10 mouse cellular contexts compared by ENCODE assay signal in the genomic region with DNA sequence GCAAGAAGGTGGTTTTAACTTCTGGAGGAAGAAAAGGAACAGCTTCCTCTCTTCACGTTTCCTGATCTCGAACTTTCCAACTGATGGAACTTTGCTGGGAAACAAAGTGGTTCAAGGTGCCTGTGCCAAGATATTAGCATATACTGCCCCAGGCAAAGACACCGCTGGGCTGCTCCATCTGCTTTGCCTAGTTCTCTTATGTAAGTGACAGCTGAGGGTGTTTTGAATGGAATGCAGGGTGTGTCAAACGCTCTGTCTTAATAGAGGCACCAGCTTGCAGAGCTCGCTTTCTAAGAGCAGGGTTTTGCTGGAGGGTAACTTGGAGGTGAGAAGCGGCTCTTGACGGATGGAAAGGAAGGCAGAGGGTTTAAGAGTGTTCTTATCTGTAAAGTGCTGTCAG. TPM values are rescaled to one million over a fixed set of nuclear protein-coding genes. Genes with fewer than 3 reads are reported as not detected.
DNase-seq lines count a peak whose midpoint lies in the region; ATAC-seq and TF ChIP-seq lines count a peak whose summit lies in the region.
"Had no signal": no experiment of that assay in that cellular context is flagged by ENCODE, and none has a peak within 500 bp of the region (broad histone marks: within the 10 kb centered on the region; RNA-seq: fewer than 3 reads in every experiment).

No protein-coding gene starts in this region.

- H3K27ac ChIP-seq in kidney, adult 2 months (ENCODE audit: insufficient read depth, low read depth, low read length): no peak overlapping the region
- no peak overlapping the region for H3K27ac ChIP-seq in kidney, embryonic 14.5 days (ENCODE audit: low read depth, low read length)
- no peak overlapping the region for H3K27ac ChIP-seq in embryonic facial prominence, embryonic 11.5 days (replicated peaks; ENCODE audit: low read depth, low read length)
- H3K27ac ChIP-seq in liver, embryonic 12.5 days: no peak overlapping the region
- H3K27ac ChIP-seq: gastrocnemius, adult 2 months; liver, embryonic 15.5 days had no signal

- no peaks in the 10 kb centered on the region for H3K27me3 ChIP-seq in kidney, adult 2 months (replicated peaks; ENCODE audit: control insufficient read depth, insufficient read depth, low read length)
- no peaks in the 10 kb centered on the region for H3K27me3 ChIP-seq in kidney, embryonic 14.5 days (ENCODE audit: control insufficient read depth, insufficient read depth, low read length)
- no peaks in the 10 kb centered on the region for H3K27me3 ChIP-seq in embryonic facial prominence, embryonic 11.5 days (ENCODE audit: control insufficient read depth, insufficient read depth, low read length)
- peaks cover 8% of the 10 kb centered on the region; the same call in 1 of the 2 replicates for H3K27me3 ChIP-seq in liver, embryonic 12.5 days (replicated peaks)
- H3K27me3 ChIP-seq: liver, embryonic 15.5 days had no signal

- no peak overlapping the region for H3K4me3 ChIP-seq in kidney, adult 2 months (ENCODE audit: insufficient read depth, low read depth, low read length)
- no peak overlapping the region for H3K4me3 ChIP-seq in kidney, embryonic 14.5 days (ENCODE audit: low read length)
- H3K4me3 ChIP-seq in embryonic facial prominence, embryonic 11.5 days (ENCODE audit: low read depth, low read length): no peak overlapping the region
- no peak overlapping the region for H3K4me3 ChIP-seq in liver, embryonic 12.5 days
- H3K4me3 ChIP-seq: gastrocnemius, adult 2 months; liver, embryonic 15.5 days had no signal

- no peak for TF ChIP-seq CTCF in kidney, adult 2 months (conservative IDR thresholded peaks at IDR 0.05; ENCODE audit: insufficient read depth, insufficient read length, low read depth, low read length)

- WGBS in kidney, adult 2 months: 35% methylated on average over 7 of the region's 7 CpGs
- WGBS in kidney, embryonic 14.5 days: 39% methylated on average over 7 of the region's 7 CpGs
- 21% methylated on average over 7 of the region's 7 CpGs for WGBS in embryonic facial prominence, embryonic 11.5 days
- 32% methylated on average over 7 of the region's 7 CpGs for WGBS in liver, embryonic 12.5 days (ENCODE audit: insufficient replicate concordance)

- no peaks in the 10 kb centered on the region for H3K9me3 ChIP-seq in kidney, embryonic 14.5 days (ENCODE audit: control insufficient read depth, low read length)
- H3K9me3 ChIP-seq in embryonic facial prominence, embryonic 11.5 days (replicated peaks; ENCODE audit: control insufficient read depth, low read length): no peaks in the 10 kb centered on the region
- H3K9me3 ChIP-seq in liver, embryonic 12.5 days (replicated peaks): no peaks in the 10 kb centered on the region
- H3K9me3 ChIP-seq: liver, embryonic 15.5 days had no signal

- H3K4me1 ChIP-seq in kidney, adult 2 months (ENCODE audit: control insufficient read depth, insufficient read depth, low read length): no peaks in the 10 kb centered on the region
- no peaks in the 10 kb centered on the region for H3K4me1 ChIP-seq in kidney, embryonic 14.5 days (ENCODE audit: control insufficient read depth, insufficient read depth, low read length)
- H3K4me1 ChIP-seq in embryonic facial prominence, embryonic 11.5 days (ENCODE audit: control insufficient read depth, insufficient read depth, low read length): no peaks in the 10 kb centered on the region
- no peaks in the 10 kb centered on the region for H3K4me1 ChIP-seq in liver, embryonic 12.5 days
- H3K4me1 ChIP-seq: liver, embryonic 15.5 days had no signal

- no peak overlapping the region for H3K4me2 ChIP-seq in kidney, embryonic 14.5 days (replicated peaks; ENCODE audit: low read depth, low read length)
- H3K4me2 ChIP-seq in embryonic facial prominence, embryonic 11.5 days (ENCODE audit: low read depth, low read length): no peak overlapping the region
- H3K4me2 ChIP-seq in liver, embryonic 12.5 days: no peak overlapping the region
- H3K4me2 ChIP-seq: liver, embryonic 15.5 days had no signal

- TF ChIP-seq POLR2A in kidney, adult 2 months (IDR thresholded peaks at IDR 0.05; ENCODE audit: low read depth, low read length): no peak

- no peak for ATAC-seq in kidney, embryonic 14.5 days (ENCODE audit: low FRiP score, low TSS enrichment)
- no peak for ATAC-seq in embryonic facial prominence, embryonic 11.5 days (replicated peaks; ENCODE audit: insufficient number of reproducible peaks, low FRiP score, low TSS enrichment, low read depth)
- ATAC-seq in liver, embryonic 12.5 days: no peak

- intact Hi-C loops in left cerebral cortex, postnatal 4 days (cut with DNase I): no loop called here

- DNase-seq in kidney, adult 2 months: peak; percentile 3
- DNase-seq in ZHBTc4 (ENCODE audit: low read depth, low spot score) (peak; percentile 96), adipocyte (ENCODE audit: low spot score) (no peak)
- DNase-seq in embryonic facial prominence, embryonic 11.5 days (ENCODE audit: low spot score): peak; percentile 50
- peak; percentile 34 for DNase-seq in left cerebral cortex, postnatal 4 days
- DNase-seq in thymus, postnatal 0 days (ENCODE audit: low spot score): no peak
- DNase-seq: gastrocnemius, adult 2 months had no signal

- no peak overlapping the region for H3K9ac ChIP-seq in kidney, embryonic 14.5 days (ENCODE audit: low read depth, low read length)
- H3K9ac ChIP-seq in embryonic facial prominence, embryonic 11.5 days (replicated peaks; ENCODE audit: low read length): no peak overlapping the region
- no peak overlapping the region for H3K9ac ChIP-seq in liver, embryonic 12.5 days
- H3K9ac ChIP-seq: liver, embryonic 15.5 days had no signal

- H3K36me3 ChIP-seq in kidney, adult 2 months (ENCODE audit: control insufficient read depth, insufficient read depth, low read length): no peaks in the 10 kb centered on the region
- no peaks in the 10 kb centered on the region for H3K36me3 ChIP-seq in kidney, embryonic 14.5 days (ENCODE audit: control insufficient read depth, insufficient read depth, low read length)
- no peaks in the 10 kb centered on the region for H3K36me3 ChIP-seq in embryonic facial prominence, embryonic 11.5 days (replicated peaks; ENCODE audit: control insufficient read depth, insufficient read depth, low read depth, low read length)
- no peaks in the 10 kb centered on the region for H3K36me3 ChIP-seq in liver, embryonic 12.5 days
- H3K36me3 ChIP-seq: liver, embryonic 15.5 days had no signal

RNA-seq across cellular contexts. Expression of a gene that starts 42.8 kb away (rescaled TPM):
- 14.2 and 28.7 TPM in 2 replicates for polyA plus RNA-seq in kidney, adult 2 months (2012; rRNA removed)
- 14.4 and 18.8 TPM in 2 replicates for polyA plus RNA-seq in kidney, embryonic 14.5 days (2014; fragmentation: Nextera tagmentation; extraction: Ambion mirVana)
- polyA plus RNA-seq in embryonic facial prominence, embryonic 11.5 days (2014; fragmentation: Nextera tagmentation; extraction: Ambion mirVana): 7.5 and 7.6 TPM in 2 replicates
- total RNA-seq in left cerebral cortex, postnatal 4 days (2021): 100 to 1,000 TPM; 143 to 144 TPM
- polyA plus RNA-seq in thymus, postnatal 0 days (2015; fragmentation: Nextera tagmentation; extraction: Ambion mirVana): 1.2 and 1.6 TPM in 2 replicates
- polyA plus RNA-seq in liver, embryonic 12.5 days (2016; fragmentation: Nextera tagmentation; extraction: Ambion mirVana): 2.4 TPM in 2 replicates

Comparison
In these comparisons a context has a peak if more than half of its experiments do, and no peak if none do; other contexts are left out.
1. DNase-seq: peak in kidney, adult 2 months (single experiment), ZHBTc4 (single experiment), embryonic facial prominence, embryonic 11.5 days (single experiment) and left cerebral cortex, postnatal 4 days (single experiment); none in thymus, postnatal 0 days (single experiment) and adipocyte (single experiment).